Mouse (Mus musculus) neural tube, embryonic 11.5 days (tissue): ENCODE data around the gene Serpinb9. TPM values are rescaled to one million over a fixed set of nuclear protein-coding genes. Genes with fewer than 3 reads are reported as not detected.

ENCODE experiments used
- ATAC-seq: fragments of 200-750 bp; cut with Nextera tagmentation; 2 replicates; pipeline ENCODE4 v1.8.0; 2017; ENCODE audit warnings: moderate number of reproducible peaks, mild to moderate bottlenecking, moderate TSS enrichment, moderate library complexity; ENCODE audit not compliant: insufficient read depth, low FRiP score, low TSS enrichment
- DNase-seq: peaks from one replicate; pipeline ENCODE4 v3.0.0-alpha.2; 2015; ENCODE audit warnings: low spot score
- H3K27ac ChIP-seq: fragments of 300-500 bp; sonication (generic); 2 replicates; pipeline ENCODE4 v1.5.1; 2014; ENCODE audit warnings: low read depth, mild to moderate bottlenecking, low read length
- H3K27me3 ChIP-seq: fragments of 300-500 bp; sonication (generic); 2 replicates; pipeline ENCODE4 v1.6.1; 2014; ENCODE audit warnings: mild to moderate bottlenecking, low read length, mixed read lengths; ENCODE audit not compliant: control insufficient read depth, insufficient read depth
- H3K36me3 ChIP-seq: fragments of 300-500 bp; sonication (generic); 2 replicates; pipeline ENCODE4 v1.6.1; 2014; ENCODE audit warnings: mild to moderate bottlenecking, low read length, moderate library complexity, mixed read lengths; ENCODE audit not compliant: control insufficient read depth, insufficient read depth
- H3K4me1 ChIP-seq: fragments of 300-500 bp; sonication (generic); 2 replicates; pipeline ENCODE4 v1.6.1; 2014; ENCODE audit warnings: low read length, mixed read lengths; ENCODE audit not compliant: control insufficient read depth, insufficient read depth
- H3K4me2 ChIP-seq: fragments of 300-500 bp; sonication (generic); 2 replicates; pipeline ENCODE4 v1.6.1; 2014; ENCODE audit warnings: low read depth, mild to moderate bottlenecking, moderate library complexity
- H3K4me3 ChIP-seq: fragments of 300-500 bp; sonication (generic); 2 replicates; pipeline ENCODE4 v1.5.1; 2014; ENCODE audit warnings: low read depth, low read length
- H3K9ac ChIP-seq: fragments of 300-500 bp; sonication (generic); 2 replicates; pipeline ENCODE4 v1.6.1; 2014; ENCODE audit warnings: mild to moderate bottlenecking, low read length
- H3K9me3 ChIP-seq: fragments of 300-500 bp; sonication (generic); 2 replicates; pipeline ENCODE4 v1.6.1; 2016; ENCODE audit warnings: low read length; ENCODE audit not compliant: control insufficient read depth
- WGBS: fragments of 180-500 bp; shearing (Covaris S2); extraction: QIAGEN DNeasy Blood & Tissue Kit; methylation state at CpG from one replicate; pipeline ENCODE4 v1.1.7; 2014; 5-methylcytosine and 5-hydroxymethylcytosine counted together
- polyA plus RNA-seq: library from polyadenylated mRNA; unstranded; fragments of >200 nt; fragmentation: Nextera tagmentation; extraction: Ambion mirVana; gene quantifications from 2 replicates; pipeline ENCODE4 v1.2.1, GENCODE M21; 2014

Gene Serpinb9
- polyA plus RNA-seq, 1 experiment from 2014 or later: 1.2 TPM

DNA sequence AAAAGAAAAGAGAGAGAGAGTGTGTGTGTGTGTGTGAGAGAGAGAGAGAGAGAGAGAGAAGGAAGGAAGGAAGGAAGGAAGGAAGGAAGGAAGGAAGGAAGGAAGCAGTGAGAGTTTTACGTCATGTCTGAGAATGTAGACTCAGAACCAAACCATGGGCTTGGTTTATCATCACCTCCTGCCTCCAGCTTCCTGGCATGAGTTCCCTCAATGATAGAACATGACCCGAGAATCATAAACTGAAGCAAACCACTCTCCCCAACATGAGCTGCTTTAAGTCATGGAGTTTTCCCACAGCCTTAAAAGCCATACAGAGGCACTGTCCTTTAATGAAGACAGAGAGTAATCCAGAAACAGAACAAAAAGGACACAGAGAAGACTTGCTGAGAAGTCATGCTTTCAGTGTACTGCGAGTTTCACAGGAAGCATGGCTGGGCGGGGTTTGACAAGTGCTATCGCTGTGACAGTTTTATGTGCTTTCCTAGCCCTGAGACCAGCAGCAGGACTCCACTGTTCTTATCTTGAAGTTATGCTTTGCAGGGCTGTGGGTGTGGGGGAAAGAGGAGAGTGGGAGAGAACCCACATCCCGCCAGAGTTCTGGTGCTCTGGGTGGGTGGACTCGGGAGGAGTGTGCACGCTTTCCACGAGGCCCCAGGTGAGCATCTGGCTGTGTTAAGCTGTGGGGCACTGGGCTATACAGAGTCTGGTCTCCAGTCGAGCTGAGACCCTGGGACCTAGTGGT is 9.7 kb upstream of the Serpinb9 start:
- no peak overlapping the region for H3K9ac ChIP-seq
- no peak overlapping the region for H3K4me3 ChIP-seq
- 69% methylated on average over 10 of the region's 10 CpGs for WGBS
- DNase-seq: no peak
- no peaks in the 10 kb centered on the region for H3K27me3 ChIP-seq
- no peak overlapping the region for H3K27ac ChIP-seq
- ATAC-seq: no peak
- no peak overlapping the region for H3K4me2 ChIP-seq
- H3K9me3 ChIP-seq: no peaks in the 10 kb centered on the region
- H3K36me3 ChIP-seq: no peaks in the 10 kb centered on the region
- no peaks in the 10 kb centered on the region for H3K4me1 ChIP-seq

DNA sequence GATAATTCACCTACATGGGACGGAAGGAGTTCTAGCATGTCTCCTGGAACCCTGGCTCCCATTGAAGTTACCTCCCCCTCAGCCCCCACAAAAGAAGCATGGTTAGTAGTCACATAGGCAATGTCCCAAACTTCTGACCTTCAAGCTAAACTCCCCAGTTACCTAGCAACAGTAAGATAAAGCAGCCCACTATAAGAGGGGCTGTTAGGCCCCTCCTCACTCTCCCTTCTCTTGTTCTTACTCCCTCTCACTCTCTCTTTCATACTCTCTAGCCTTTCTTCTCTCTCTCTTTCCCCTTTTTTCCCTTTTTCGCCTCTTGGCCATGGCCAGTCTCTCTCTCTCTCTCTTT is 9.2 kb upstream of the Serpinb9 start:
- 67% methylated on average over 2 of the region's 2 CpGs for WGBS
- DNase-seq (no peak), ATAC-seq (no peak)
- Histone ChIP-seq H3K27me3 (no peaks in the 10 kb centered on the region), H3K9ac (no peak overlapping the region), H3K36me3 (no peaks in the 10 kb centered on the region), H3K27ac (no peak overlapping the region), H3K4me3 (no peak overlapping the region), H3K4me2 (no peak overlapping the region), H3K9me3 (no peaks in the 10 kb centered on the region), H3K4me1 (no peaks in the 10 kb centered on the region)

DNA sequence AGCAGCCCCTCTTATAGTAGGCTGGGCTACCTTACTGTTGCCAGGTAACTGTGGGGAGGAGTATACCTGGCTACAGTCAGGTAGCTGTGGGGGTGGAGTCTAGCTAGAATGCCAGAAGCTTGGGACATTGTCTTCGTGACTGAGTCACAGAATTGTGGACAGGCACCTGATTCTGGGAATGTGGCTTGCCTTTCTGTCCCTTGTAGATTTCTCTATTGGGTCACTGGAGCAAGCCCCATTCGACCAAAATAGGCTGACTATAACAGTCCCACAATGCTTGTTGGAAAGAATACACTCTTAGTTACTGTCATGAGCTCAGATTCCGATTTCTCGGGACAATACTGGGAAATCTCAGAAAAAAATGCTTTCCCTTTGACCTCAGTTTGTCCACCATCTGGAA is 8.0 kb upstream of the Serpinb9 start:
- H3K36me3 ChIP-seq: no peaks in the 10 kb centered on the region
- H3K27me3 ChIP-seq: no peaks in the 10 kb centered on the region
- no peaks in the 10 kb centered on the region for H3K9me3 ChIP-seq
- H3K4me3 ChIP-seq: no peak overlapping the region
- no peak for DNase-seq
- no peak overlapping the region for H3K9ac ChIP-seq
- H3K4me1 ChIP-seq: no peaks in the 10 kb centered on the region
- WGBS: 80% methylated on average over 4 of the region's 4 CpGs
- no peak overlapping the region for H3K4me2 ChIP-seq
- H3K27ac ChIP-seq: no peak overlapping the region
- no peak for ATAC-seq

DNA sequence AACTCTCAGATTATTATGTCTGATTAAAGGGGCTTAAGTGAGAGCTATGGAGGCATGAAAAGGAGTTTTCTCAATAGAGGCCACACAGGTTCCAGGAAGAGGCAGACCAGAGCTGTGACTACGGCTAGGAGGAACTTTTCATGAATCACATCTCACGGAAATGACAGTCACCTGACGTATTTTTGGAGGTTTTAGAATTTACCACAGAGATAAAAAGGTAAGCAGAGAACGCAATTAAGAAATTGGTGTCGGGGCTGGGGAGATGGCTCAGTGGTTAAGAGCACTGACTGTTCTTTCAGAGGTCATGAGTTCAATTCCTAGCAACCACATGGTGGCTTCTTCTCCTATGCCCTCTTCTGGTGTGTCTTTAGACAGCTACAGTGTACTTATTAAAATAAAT is 1.7 kb upstream of the Serpinb9 start:
- H3K4me2 ChIP-seq: no peak overlapping the region
- H3K4me1 ChIP-seq: no peaks in the 10 kb centered on the region
- no peaks in the 10 kb centered on the region for H3K9me3 ChIP-seq
- no peaks in the 10 kb centered on the region for H3K36me3 ChIP-seq
- no peaks in the 10 kb centered on the region for H3K27me3 ChIP-seq
- DNase-seq (no peak), ATAC-seq (no peak)
- WGBS: 95% methylated on average over 5 of the region's 5 CpGs
- H3K27ac ChIP-seq: no peak overlapping the region
- H3K4me3 ChIP-seq: no peak overlapping the region
- H3K9ac ChIP-seq: no peak overlapping the region

DNA sequence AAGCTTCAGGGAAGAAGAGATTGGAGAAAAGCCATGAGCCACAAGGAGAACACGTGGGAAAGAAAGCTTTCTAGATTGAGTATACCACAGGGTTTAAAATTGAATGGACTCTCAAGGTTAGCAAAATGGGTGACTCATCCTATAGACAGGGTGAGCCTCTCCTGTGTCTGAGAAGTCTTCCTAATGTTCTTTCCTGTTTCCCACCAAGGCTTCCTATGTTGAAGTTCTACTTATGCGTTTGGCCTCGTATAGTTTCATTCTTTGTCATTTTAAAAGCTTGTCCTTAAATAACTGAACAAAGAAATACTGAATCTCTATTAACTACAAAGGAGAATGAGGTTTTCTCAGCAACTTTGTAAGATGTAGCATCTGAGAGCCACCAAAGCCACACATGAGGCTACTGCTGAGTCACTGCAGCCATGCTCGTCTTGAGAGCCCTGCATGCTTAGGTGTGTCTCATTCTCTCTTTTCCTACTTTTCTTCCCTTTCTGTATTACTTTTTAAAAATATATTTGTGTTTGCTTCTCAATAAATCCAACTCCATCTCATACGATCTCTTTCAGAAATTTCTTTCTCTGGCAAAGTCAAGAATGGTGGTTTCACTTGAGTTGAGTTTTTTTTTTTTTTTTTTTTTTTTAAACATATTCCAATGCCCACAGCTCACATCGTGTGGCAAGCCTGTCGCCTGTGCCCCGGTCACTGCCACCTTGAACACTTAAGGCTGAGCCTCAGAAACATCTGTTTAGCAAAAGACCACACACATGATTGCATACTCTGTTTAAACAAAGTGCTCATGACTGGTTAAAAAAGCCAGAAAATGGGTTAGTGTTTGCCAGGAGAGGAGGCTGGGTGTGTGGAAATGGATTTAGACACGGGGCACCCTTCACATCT is 718 bp downstream of the Serpinb9 start:
- H3K4me3 ChIP-seq: no peak overlapping the region
- H3K9ac ChIP-seq: peak overlapping the region; percentile 35; the same call in 1 of the 2 replicates

DNA sequence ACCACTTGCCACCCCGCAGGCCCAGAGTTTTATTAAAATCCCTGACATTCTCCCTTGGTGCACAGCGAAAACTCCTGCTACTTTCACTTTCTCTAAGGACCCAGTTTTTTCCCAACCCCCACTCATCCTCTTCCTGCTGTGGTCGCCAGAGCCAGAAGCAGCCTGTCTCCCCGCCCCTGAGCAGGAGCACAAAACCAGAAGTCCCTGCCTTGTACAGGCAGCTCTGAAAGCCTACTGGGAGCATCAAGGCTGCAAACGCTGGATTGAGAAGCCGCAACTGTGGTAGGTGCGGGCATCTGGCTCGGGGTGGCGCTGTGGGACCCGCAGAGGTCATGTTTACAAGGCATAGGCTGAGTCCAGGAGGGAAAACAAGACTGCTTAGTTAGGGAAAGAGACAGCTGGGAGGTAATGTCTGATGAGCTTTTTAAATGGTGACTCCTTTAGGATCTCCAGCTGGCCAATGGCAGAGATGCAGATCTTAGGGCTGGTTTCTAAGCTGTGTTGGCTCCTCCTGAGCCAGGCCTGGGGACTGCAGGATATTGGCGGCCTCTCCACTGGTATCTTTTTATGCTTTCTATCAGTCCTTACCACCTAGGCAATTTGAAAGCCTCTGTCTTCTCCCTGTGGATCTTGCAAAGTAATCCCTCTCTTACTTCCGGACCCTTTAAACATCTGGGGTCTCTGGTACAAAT is 1.5 kb downstream of the Serpinb9 start:
- H3K27ac ChIP-seq: no peak overlapping the region
- H3K4me3 ChIP-seq: no peak overlapping the region
- WGBS: 23% methylated on average over 12 of the region's 12 CpGs

More for the DNA sequence above, 718 bp downstream of the Serpinb9 start:
- WGBS: 73% methylated on average over 9 of the region's 9 CpGs
- H3K4me2 ChIP-seq: peak overlapping the region; percentile 22
- ATAC-seq: no peak
- no peaks in the 10 kb centered on the region for H3K36me3 ChIP-seq
- DNase-seq: no peak
- H3K27me3 ChIP-seq: no peaks in the 10 kb centered on the region
- H3K27ac ChIP-seq: no peak overlapping the region
- H3K9me3 ChIP-seq: no peaks in the 10 kb centered on the region
- H3K4me1 ChIP-seq: no peaks in the 10 kb centered on the region

DNA sequence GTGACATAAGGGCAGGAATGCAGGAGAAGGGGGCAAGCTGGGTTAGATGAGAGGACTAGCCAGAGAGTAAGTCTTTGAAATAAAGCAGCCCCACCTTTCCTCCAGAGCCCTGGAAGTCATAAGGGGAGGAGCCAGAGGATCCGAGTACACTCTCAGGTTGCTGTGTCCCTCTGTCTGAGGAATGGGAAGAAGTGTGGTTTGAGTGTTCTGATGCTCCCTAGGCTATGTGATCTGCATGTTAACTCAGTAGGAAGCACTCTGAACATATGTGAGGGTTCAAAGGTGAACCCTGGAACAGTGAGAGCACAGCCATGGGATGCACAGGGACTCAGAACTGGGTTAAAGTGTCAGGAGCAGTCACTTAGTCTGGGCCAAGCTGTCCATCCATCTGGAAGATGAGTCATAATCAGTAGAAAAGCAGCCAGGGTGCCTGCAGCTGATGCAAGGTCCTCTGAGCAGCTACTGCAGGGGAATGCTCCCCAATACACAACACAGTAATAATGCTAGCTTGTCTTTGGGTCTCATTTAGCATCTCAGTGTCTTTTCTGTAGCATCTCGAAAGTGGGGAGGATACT is 2.5 kb downstream of the Serpinb9 start:
- ATAC-seq (no peak; the same call in 1 of the 2 replicates), DNase-seq (no peak)
- Histone ChIP-seq H3K27ac (no peak overlapping the region), H3K9ac (no peak overlapping the region), H3K4me2 (no peak overlapping the region), H3K36me3 (no peaks in the 10 kb centered on the region), H3K4me1 (no peaks in the 10 kb centered on the region), H3K9me3 (no peaks in the 10 kb centered on the region), H3K27me3 (no peaks in the 10 kb centered on the region), H3K4me3 (no peak overlapping the region)
- 65% methylated on average over 2 of the region's 2 CpGs for WGBS

More for the DNA sequence above, 1.5 kb downstream of the Serpinb9 start:
- Histone ChIP-seq H3K9me3 (no peaks in the 10 kb centered on the region), H3K4me1 (no peaks in the 10 kb centered on the region), H3K36me3 (no peaks in the 10 kb centered on the region), H3K9ac (peak overlapping the region; percentile 35), H3K4me2 (peak overlapping the region; percentile 22), H3K27me3 (no peaks in the 10 kb centered on the region)
- ATAC-seq (peak; percentile 73), DNase-seq (peak; percentile 68)

DNA sequence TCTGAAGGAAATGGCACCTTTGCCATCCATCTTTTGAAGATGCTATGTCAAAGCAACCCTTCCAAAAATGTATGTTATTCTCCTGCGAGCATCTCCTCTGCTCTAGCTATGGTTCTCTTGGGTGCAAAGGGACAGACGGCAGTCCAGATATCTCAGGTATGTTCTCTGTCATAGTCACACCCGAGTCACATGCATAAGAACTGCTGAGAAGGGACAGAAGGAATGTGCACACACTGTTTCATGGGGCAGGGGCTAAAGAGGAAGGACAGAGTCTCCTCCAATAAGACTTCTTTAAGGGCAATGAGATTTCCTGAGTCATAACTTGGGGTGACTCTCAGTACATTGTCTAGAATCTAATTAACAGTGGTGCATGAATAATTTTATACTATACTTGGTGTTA is 3.5 kb downstream of the Serpinb9 start:
- ATAC-seq (no peak), DNase-seq (no peak)
- H3K9ac ChIP-seq: no peak overlapping the region
- no peaks in the 10 kb centered on the region for H3K4me1 ChIP-seq
- H3K9me3 ChIP-seq: no peaks in the 10 kb centered on the region
- no peak overlapping the region for H3K4me3 ChIP-seq
- H3K36me3 ChIP-seq: no peaks in the 10 kb centered on the region
- H3K27ac ChIP-seq: no peak overlapping the region
- no peaks in the 10 kb centered on the region for H3K27me3 ChIP-seq
- 89% methylated on average over 3 of the region's 3 CpGs for WGBS
- no peak overlapping the region for H3K4me2 ChIP-seq
